Mouse (Mus musculus): ENCODE data around the gene Mtor. TPM values are rescaled to one million over a fixed set of nuclear protein-coding genes. Genes with fewer than 3 reads are reported as not detected.

The Mtor gene
- total RNA-seq, 1 experiment from 2014 or later, result 19.4 TPM

DNA sequence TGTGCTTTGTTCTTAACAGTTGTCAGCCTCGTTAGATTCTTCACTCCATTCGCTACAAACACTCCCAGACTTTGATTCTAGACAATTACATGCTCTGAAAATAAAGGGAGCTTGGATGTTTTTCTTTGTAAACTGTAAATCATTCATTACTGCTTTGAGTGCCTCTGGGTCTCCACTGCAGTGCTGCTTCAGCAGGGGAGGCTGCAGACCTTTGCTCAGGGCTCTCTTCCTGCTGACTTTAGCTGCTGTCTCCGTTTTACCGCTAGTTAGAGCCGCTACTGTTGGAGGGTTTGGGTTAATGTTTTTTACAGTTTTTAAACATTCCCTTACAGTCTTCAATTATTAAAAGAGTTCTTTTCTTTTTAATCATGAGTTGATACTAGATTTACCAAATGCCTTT, 25.1 kb downstream of the Mtor start:
- no peak for ATAC-seq (replicated peaks; ENCODE audit: low read depth, poor library complexity, severe bottlenecking)

- ATAC-seq (replicated peaks; ENCODE audit: low read depth, poor library complexity, severe bottlenecking), result no peak
Measured at GRCm38 (mm10) chr4:148480245-148480644, 31.8 kb downstream of the Mtor start.

GRCm38 (mm10) chr4:148481557-148482168, 33.3 kb downstream of the Mtor start:
- ATAC-seq (replicated peaks; ENCODE audit: low read depth, poor library complexity, severe bottlenecking), result no peak

DNA sequence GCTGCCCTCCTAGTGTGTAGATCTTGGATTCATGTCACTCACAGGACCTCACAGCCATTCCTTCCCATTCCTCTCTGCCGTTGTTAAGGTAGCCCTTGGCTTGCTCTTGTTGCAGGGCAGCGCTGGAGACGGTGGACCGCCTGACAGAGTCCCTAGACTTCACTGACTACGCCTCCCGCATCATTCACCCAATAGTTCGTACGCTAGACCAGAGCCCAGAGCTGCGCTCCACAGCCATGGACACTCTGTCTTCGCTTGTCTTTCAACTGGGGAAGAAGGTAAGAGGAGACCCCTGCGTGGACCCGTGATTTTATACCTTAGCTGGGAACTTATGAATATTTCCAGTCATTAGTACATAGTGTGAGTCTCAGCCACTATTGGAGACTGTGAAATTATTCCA, 36.1 kb downstream of the Mtor start:
- ATAC-seq (replicated peaks; ENCODE audit: low read depth, poor library complexity, severe bottlenecking), result no peak

- no peak for ATAC-seq (replicated peaks; ENCODE audit: low read depth, poor library complexity, severe bottlenecking)
Measured at GRCm38 (mm10) chr4:148487841-148488240, 39.4 kb downstream of the Mtor start.

DNA sequence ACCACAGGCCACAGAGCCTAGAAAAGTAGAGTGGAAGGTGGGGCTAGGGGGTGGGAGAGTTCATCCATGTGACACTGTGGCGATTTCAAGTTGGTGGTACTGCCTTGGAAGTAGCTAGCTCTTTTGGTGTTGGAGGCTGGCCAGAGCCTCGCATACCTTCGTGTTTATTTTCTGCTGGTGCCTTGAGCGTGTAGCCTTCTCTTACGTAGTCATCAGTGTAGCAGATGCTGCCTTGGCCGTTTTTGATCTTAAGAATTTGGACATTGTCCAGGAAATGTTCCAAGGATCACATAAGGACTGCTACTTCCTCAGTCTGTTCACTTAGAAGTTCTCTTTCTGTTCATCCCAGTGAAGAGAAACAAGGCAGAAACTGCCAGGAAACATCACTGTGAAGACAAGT, 42.1 kb downstream of the Mtor start:
- ATAC-seq (replicated peaks; ENCODE audit: low read depth, poor library complexity, severe bottlenecking), result no peak

- no peak for ATAC-seq (replicated peaks; ENCODE audit: low read depth, poor library complexity, severe bottlenecking)
Measured at GRCm38 (mm10) chr4:148491448-148491847, 43.0 kb downstream of the Mtor start.

- ATAC-seq (replicated peaks; ENCODE audit: low read depth, poor library complexity, severe bottlenecking), result no peak
Measured at GRCm38 (mm10) chr4:148495160-148495559, 46.7 kb downstream of the Mtor start.

GRCm38 (mm10) chr4:148495874-148496689, 47.7 kb downstream of the Mtor start:
- no peak for ATAC-seq (replicated peaks; ENCODE audit: low read depth, poor library complexity, severe bottlenecking)

GRCm38 (mm10) chr4:148500410-148500867, 52.0 kb downstream of the Mtor start, which contains the start of gene Angptl7:
Angptl7 (minus strand) TSS chr4:148500460.
- ATAC-seq (replicated peaks; ENCODE audit: low read depth, poor library complexity, severe bottlenecking), result no peak

- no peak for ATAC-seq (replicated peaks; ENCODE audit: low read depth, poor library complexity, severe bottlenecking)
Measured at GRCm38 (mm10) chr4:148504497-148504959, 56.1 kb downstream of the Mtor start.

DNA sequence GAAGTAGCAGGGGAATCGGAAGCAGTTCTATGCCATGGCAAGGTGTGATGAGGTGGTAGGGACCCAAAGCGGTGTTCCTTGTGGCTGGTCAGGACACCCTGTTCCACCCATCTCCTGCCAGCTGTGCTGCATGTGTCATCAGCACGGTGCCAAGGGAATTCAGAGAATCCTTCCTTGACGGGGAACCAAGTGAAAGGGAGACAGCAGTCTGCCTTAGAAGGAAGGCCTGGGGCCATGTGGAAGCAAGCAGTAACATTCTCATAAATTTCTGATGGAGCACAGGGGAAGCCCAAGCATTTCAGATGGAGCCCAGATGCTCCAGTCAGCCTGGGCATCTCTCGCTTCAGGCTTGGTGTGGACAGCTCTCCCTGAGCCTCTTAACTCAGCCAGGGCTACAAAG, 59.2 kb downstream of the Mtor start:
- no peak for ATAC-seq (replicated peaks; ENCODE audit: low read depth, poor library complexity, severe bottlenecking)

GRCm38 (mm10) chr4:148508084-148508849, 59.9 kb downstream of the Mtor start:
- no peak for ATAC-seq (replicated peaks; ENCODE audit: low read depth, poor library complexity, severe bottlenecking)

GRCm38 (mm10) chr4:148509450-148510084, 61.2 kb downstream of the Mtor start:
- ATAC-seq (replicated peaks; ENCODE audit: low read depth, poor library complexity, severe bottlenecking), result peak; percentile 95

DNA sequence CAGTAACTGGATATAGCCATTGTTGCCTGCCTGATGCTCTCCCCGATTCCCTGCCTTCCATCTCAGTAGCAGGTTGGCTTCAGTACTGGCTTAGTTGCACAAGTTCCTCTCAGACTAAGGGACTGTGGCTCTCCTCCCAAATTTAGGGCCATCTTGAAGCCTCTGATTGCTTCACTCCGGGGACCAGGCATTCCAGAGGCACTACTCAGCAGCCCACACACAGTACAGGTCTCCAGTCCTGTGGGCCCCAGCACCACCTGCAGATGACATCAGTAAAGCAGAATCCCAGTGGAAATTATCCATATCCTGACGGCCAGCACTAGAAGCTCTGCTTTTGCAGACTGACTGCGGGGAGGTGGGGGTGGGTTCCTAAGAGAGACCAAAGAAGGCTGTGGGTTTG, 62.3 kb downstream of the Mtor start:
- ATAC-seq (replicated peaks; ENCODE audit: low read depth, poor library complexity, severe bottlenecking), result no peak

DNA sequence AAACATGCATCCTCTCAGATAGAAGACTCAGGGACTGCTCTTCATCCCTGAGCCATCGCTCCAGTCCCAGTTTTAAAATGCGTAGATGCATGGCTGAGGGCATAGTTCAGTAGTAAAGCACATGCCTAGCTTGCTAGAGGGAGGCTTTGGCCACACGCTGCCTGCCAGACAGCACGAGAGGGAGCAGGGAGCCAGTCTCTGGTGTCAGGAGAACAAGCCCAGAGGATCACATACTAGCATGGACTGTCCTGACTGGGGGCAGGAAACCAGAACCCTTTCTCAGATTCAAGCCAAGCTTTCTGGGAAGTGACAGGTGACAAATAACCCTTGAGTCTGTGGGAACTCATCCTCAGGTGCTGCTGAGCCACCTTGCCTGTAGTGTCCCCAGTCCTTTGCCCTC, 62.9 kb downstream of the Mtor start:
- no peak for ATAC-seq (replicated peaks; ENCODE audit: low read depth, poor library complexity, severe bottlenecking)

DNA sequence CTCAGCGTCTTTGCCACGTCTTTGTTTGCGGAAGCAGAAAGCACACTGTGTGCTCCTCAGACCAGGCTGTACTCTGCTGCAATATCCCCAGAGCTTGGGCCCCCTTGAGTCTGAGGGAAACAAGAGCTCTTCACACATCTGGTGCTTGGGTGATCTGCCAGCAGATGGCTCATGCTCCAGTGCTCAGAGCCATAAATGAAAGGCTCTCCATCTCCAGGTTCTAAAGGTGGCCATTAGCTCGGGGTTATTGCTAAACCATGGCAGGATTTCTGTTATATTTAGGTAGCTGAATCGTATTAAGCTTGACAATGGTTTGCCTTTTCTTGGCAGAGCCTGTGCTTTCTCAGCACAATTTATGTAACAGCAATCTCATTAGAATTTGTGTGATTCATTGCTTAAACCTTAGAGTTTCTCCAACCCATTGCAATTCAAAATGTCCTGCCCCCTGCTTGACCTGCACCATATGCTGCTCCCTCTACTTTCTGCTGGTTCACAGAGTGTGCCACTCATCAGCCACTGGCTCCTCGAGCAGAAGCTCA, 64.7 kb downstream of the Mtor start:
- no peak for ATAC-seq (replicated peaks; ENCODE audit: low read depth, poor library complexity, severe bottlenecking)

- ATAC-seq (replicated peaks; ENCODE audit: low read depth, poor library complexity, severe bottlenecking), result 0 out of 2 replicates have a peak, but pooled peaks have one; percentile 45
Measured at GRCm38 (mm10) chr4:148515313-148515712, 66.9 kb downstream of the Mtor start.

DNA sequence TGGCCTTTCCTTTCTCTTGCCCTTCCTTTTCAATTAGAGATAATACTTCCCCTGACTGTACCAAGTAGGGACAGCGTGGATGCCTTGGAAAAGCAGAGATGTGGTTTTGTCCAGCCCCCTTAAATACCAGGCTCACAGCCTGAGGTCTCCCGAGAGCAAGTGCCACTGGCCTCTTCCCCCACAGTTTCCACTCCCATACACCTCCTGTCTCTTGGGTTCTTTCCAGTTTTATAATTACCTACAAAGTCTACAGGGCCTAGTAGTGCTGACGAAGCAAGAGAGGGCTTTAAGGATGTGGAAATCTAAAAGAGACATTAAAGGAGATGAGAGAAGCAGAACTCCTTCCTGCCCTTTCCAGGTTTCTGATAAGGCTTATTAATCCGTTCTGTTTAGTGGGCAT, 69.4 kb downstream of the Mtor start:
- ATAC-seq (replicated peaks; ENCODE audit: low read depth, poor library complexity, severe bottlenecking), result no peak

DNA sequence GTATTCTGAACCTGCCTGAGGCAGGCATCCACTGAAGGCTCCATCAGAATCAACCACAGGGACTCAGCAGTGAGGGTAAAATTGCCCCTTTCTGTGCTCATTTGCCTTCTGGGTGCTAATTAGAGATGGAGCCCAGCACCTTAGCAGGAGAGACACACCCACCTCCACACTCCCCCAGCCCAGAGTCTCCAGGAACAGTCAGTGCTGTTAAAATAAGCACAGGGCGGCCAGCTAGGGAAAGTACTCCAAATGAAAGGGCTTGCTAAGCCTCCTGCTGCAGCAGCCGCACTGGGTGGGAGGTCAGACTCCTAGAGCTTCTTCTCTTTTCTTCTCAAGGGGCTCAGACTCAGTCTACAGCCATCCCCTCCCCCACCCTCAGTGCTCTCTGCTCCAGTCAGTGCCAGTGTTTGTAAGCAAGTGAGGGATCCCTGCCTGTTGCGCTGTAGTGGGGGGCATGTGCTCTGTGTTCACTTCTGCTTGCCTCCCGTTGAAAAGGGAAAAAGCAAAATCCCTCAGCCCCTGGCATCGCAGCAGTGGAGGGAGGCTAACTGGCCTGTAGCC, 69.9 kb downstream of the Mtor start:
- no peak for ATAC-seq (replicated peaks; ENCODE audit: low read depth, poor library complexity, severe bottlenecking)
